Mouse (Mus musculus): ENCODE data around the gene Dnah7c. TPM values are rescaled to one million over a fixed set of nuclear protein-coding genes. Genes with fewer than 3 reads are reported as not detected.
"Not testable (repeated sequence)": the region's sequence is repeated elsewhere in the genome, so short reads cannot be mapped to it uniquely, and the experiment has no call there.

Gene Dnah7c
- polyA plus RNA-seq, 1 experiment, result under 0.01 TPM

GRCm38 (mm10) chr1:46620331-46620730 is 194.9 kb downstream of the Dnah7c start:
- H3K27me3 ChIP-seq (ENCODE audit: control insufficient read depth, insufficient read depth, insufficient read length), result no peaks in the 10 kb centered on the region
- H3ac ChIP-seq (ENCODE audit: control insufficient read depth, insufficient read length), result no peak overlapping the region
- no peak overlapping the region for H3K4me3 ChIP-seq
- no peaks in the 10 kb centered on the region for H3K36me3 ChIP-seq (ENCODE audit: control insufficient read depth, insufficient read depth)
- H3K4me2 ChIP-seq (ENCODE audit: low read depth), result no peak overlapping the region
- TF ChIP-seq REST (IDR thresholded peaks at IDR 0.05; ENCODE audit: insufficient read depth, insufficient read length) (no peak), USF1 (IDR thresholded peaks at IDR 0.05; ENCODE audit: low read depth) (no peak), POLR2A (IDR thresholded peaks at IDR 0.05; ENCODE audit: insufficient read length, low read depth) (no peak), E2F4 (IDR thresholded peaks at IDR 0.05; ENCODE audit: insufficient read depth) (no peak), SRF (IDR thresholded peaks at IDR 0.05; ENCODE audit: control insufficient read depth, insufficient read length, low read depth) (no peak), TCF3 (IDR thresholded peaks at IDR 0.05; ENCODE audit: insufficient read length, low read depth) (no peak), POLR2AphosphoS2 (IDR thresholded peaks at IDR 0.05; ENCODE audit: insufficient read length, low read depth) (no peak), TCF12 (IDR thresholded peaks at IDR 0.05; ENCODE audit: insufficient read depth, poor library complexity, severe bottlenecking) (no peak), MAX (IDR thresholded peaks at IDR 0.05; ENCODE audit: low read depth) (no peak), MYOD1 (IDR thresholded peaks at IDR 0.05; ENCODE audit: control insufficient read depth in 1 of 3, insufficient read length in 2 of 3, low read depth in 2 of 3) (no peak), MYOG (IDR thresholded peaks at IDR 0.05; ENCODE audit: control insufficient read depth in 1 of 3, insufficient read depth in 1 of 3, insufficient read length in 2 of 3, low read depth in 2 of 3) (no peak), CEBPB (IDR thresholded peaks at IDR 0.05; ENCODE audit: insufficient read depth, poor library complexity, severe bottlenecking) (no peak)
- no peaks in the 10 kb centered on the region for H3K79me2 ChIP-seq (ENCODE audit: control insufficient read depth, insufficient read depth)

- not testable (repeated sequence) for H3ac ChIP-seq (ENCODE audit: control insufficient read depth, insufficient read length); H3K27me3 ChIP-seq (ENCODE audit: control insufficient read depth, insufficient read depth, insufficient read length); H3K36me3 ChIP-seq (ENCODE audit: control insufficient read depth, insufficient read depth); H3K79me2 ChIP-seq (ENCODE audit: control insufficient read depth, insufficient read depth); H3K4me3 ChIP-seq; H3K4me2 ChIP-seq (ENCODE audit: low read depth)
Observed at GRCm38 (mm10) chr1:46625914-46626313, 200.5 kb downstream of the Dnah7c start.

GRCm38 (mm10) chr1:46649821-46650220 is 224.4 kb downstream of the Dnah7c start:
- not testable (repeated sequence) for H3K36me3 ChIP-seq (ENCODE audit: control insufficient read depth, insufficient read depth); H3K27me3 ChIP-seq (ENCODE audit: control insufficient read depth, insufficient read depth, insufficient read length); H3K79me2 ChIP-seq (ENCODE audit: control insufficient read depth, insufficient read depth); H3ac ChIP-seq (ENCODE audit: control insufficient read depth, insufficient read length); H3K4me3 ChIP-seq; H3K4me2 ChIP-seq (ENCODE audit: low read depth)

- not testable (repeated sequence) for H3K36me3 ChIP-seq (ENCODE audit: control insufficient read depth, insufficient read depth); H3ac ChIP-seq (ENCODE audit: control insufficient read depth, insufficient read length); H3K79me2 ChIP-seq (ENCODE audit: control insufficient read depth, insufficient read depth); H3K27me3 ChIP-seq (ENCODE audit: control insufficient read depth, insufficient read depth, insufficient read length); H3K4me2 ChIP-seq (ENCODE audit: low read depth); H3K4me3 ChIP-seq
Observed at GRCm38 (mm10) chr1:46652721-46653120, 227.3 kb downstream of the Dnah7c start.

- H3ac ChIP-seq (ENCODE audit: control insufficient read depth, insufficient read length); H3K4me3 ChIP-seq; H3K27me3 ChIP-seq (ENCODE audit: control insufficient read depth, insufficient read depth, insufficient read length); H3K36me3 ChIP-seq (ENCODE audit: control insufficient read depth, insufficient read depth); H3K4me2 ChIP-seq (ENCODE audit: low read depth); H3K79me2 ChIP-seq (ENCODE audit: control insufficient read depth, insufficient read depth): not testable (repeated sequence)
Observed at GRCm38 (mm10) chr1:46724810-46725209, 299.4 kb downstream of the Dnah7c start.

- TF ChIP-seq REST (IDR thresholded peaks at IDR 0.05; ENCODE audit: insufficient read depth, insufficient read length) (no peak), MYOG (IDR thresholded peaks at IDR 0.05; ENCODE audit: control insufficient read depth in 1 of 3, insufficient read depth in 1 of 3, insufficient read length in 2 of 3, low read depth in 2 of 3) (no peak), E2F4 (IDR thresholded peaks at IDR 0.05; ENCODE audit: insufficient read depth) (no peak), CEBPB (IDR thresholded peaks at IDR 0.05; ENCODE audit: insufficient read depth, poor library complexity, severe bottlenecking) (no peak), TCF3 (IDR thresholded peaks at IDR 0.05; ENCODE audit: insufficient read length, low read depth) (no peak), SRF (IDR thresholded peaks at IDR 0.05; ENCODE audit: control insufficient read depth, insufficient read length, low read depth) (no peak), TCF12 (IDR thresholded peaks at IDR 0.05; ENCODE audit: insufficient read depth, poor library complexity, severe bottlenecking) (no peak), MYOD1 (IDR thresholded peaks at IDR 0.05; ENCODE audit: control insufficient read depth in 1 of 3, insufficient read length in 2 of 3, low read depth in 2 of 3) (no peak), USF1 (IDR thresholded peaks at IDR 0.05; ENCODE audit: low read depth) (no peak), POLR2AphosphoS2 (IDR thresholded peaks at IDR 0.05; ENCODE audit: insufficient read length, low read depth) (no peak), MAX (IDR thresholded peaks at IDR 0.05; ENCODE audit: low read depth) (no peak), POLR2A (IDR thresholded peaks at IDR 0.05; ENCODE audit: insufficient read length, low read depth) (no peak)
Observed at GRCm38 (mm10) chr1:46725266-46725665, 299.9 kb downstream of the Dnah7c start.

GRCm38 (mm10) chr1:46725719-46726118 is 300.3 kb downstream of the Dnah7c start:
- H3K4me3 ChIP-seq; H3ac ChIP-seq (ENCODE audit: control insufficient read depth, insufficient read length); H3K27me3 ChIP-seq (ENCODE audit: control insufficient read depth, insufficient read depth, insufficient read length); H3K36me3 ChIP-seq (ENCODE audit: control insufficient read depth, insufficient read depth); H3K4me2 ChIP-seq (ENCODE audit: low read depth); H3K79me2 ChIP-seq (ENCODE audit: control insufficient read depth, insufficient read depth): not testable (repeated sequence)

More at GRCm38 (mm10) chr1:46725266-46725665, 299.9 kb downstream of the Dnah7c start:
- H3K4me3 ChIP-seq, result no peak overlapping the region
- H3K27me3 ChIP-seq (ENCODE audit: control insufficient read depth, insufficient read depth, insufficient read length), result no peaks in the 10 kb centered on the region
- no peak overlapping the region for H3K4me2 ChIP-seq (ENCODE audit: low read depth)
- H3K79me2 ChIP-seq (ENCODE audit: control insufficient read depth, insufficient read depth), result no peaks in the 10 kb centered on the region
- no peaks in the 10 kb centered on the region for H3K36me3 ChIP-seq (ENCODE audit: control insufficient read depth, insufficient read depth)
- H3ac ChIP-seq (ENCODE audit: control insufficient read depth, insufficient read length), result no peak overlapping the region

- H3K79me2 ChIP-seq (ENCODE audit: control insufficient read depth, insufficient read depth); H3K27me3 ChIP-seq (ENCODE audit: control insufficient read depth, insufficient read depth, insufficient read length); H3K36me3 ChIP-seq (ENCODE audit: control insufficient read depth, insufficient read depth); H3K4me3 ChIP-seq; H3ac ChIP-seq (ENCODE audit: control insufficient read depth, insufficient read length); H3K4me2 ChIP-seq (ENCODE audit: low read depth): not testable (repeated sequence)
Observed at GRCm38 (mm10) chr1:46729731-46730130, 304.3 kb downstream of the Dnah7c start.

GRCm38 (mm10) chr1:46733405-46734106 is 308.2 kb downstream of the Dnah7c start:
- not testable (repeated sequence) for H3K79me2 ChIP-seq (ENCODE audit: control insufficient read depth, insufficient read depth); H3K36me3 ChIP-seq (ENCODE audit: control insufficient read depth, insufficient read depth); H3K27me3 ChIP-seq (ENCODE audit: control insufficient read depth, insufficient read depth, insufficient read length); H3K4me3 ChIP-seq; H3ac ChIP-seq (ENCODE audit: control insufficient read depth, insufficient read length); H3K4me2 ChIP-seq (ENCODE audit: low read depth)

All from myocyte (in vitro differentiated cells).